Mouse (Mus musculus) kidney, embryonic 14.5 days (tissue): ENCODE data around the gene Ube2g1. TPM values are rescaled to one million over a fixed set of nuclear protein-coding genes. Genes with fewer than 3 reads are reported as not detected.

Experiments used
- ATAC-seq: fragments of 200-750 bp; cut with Nextera tagmentation; 2 replicates; pipeline ENCODE4 v1.8.0; 2017; ENCODE audit warnings: moderate number of reproducible peaks, mild to moderate bottlenecking, moderate TSS enrichment, moderate library complexity; ENCODE audit not compliant: low FRiP score, low TSS enrichment
- H3K27ac ChIP-seq: fragments of 300-500 bp; sonication (generic); 2 replicates; pipeline ENCODE4 v1.5.1; 2014; ENCODE audit warnings: low read depth, mild to moderate bottlenecking, low read length, moderate library complexity, mixed read lengths
- H3K27me3 ChIP-seq: fragments of 300-500 bp; sonication (generic); 2 replicates; pipeline ENCODE4 v1.6.1; 2014; ENCODE audit warnings: mild to moderate bottlenecking, low read length; ENCODE audit not compliant: control insufficient read depth, insufficient read depth
- H3K36me3 ChIP-seq: fragments of 300-500 bp; sonication (generic); 2 replicates; pipeline ENCODE4 v1.6.1; 2014; ENCODE audit warnings: low read length, mixed read lengths; ENCODE audit not compliant: control insufficient read depth, insufficient read depth
- H3K4me1 ChIP-seq: fragments of 300-500 bp; sonication (generic); 2 replicates; pipeline ENCODE4 v1.6.1; 2014; ENCODE audit warnings: low read length, mixed read lengths; ENCODE audit not compliant: control insufficient read depth, insufficient read depth
- H3K4me2 ChIP-seq: fragments of 300-500 bp; sonication (generic); replicated peaks from 2 replicates; pipeline ENCODE4 v1.6.1; 2014; ENCODE audit warnings: low read depth, mild to moderate bottlenecking, low read length
- H3K4me3 ChIP-seq: fragments of 300-500 bp; sonication (generic); 2 replicates; pipeline ENCODE4 v1.5.1; 2014; ENCODE audit warnings: mild to moderate bottlenecking, low read length
- H3K9ac ChIP-seq: fragments of 300-500 bp; sonication (generic); 2 replicates; pipeline ENCODE4 v1.6.1; 2014; ENCODE audit warnings: low read depth, mild to moderate bottlenecking, low read length, moderate library complexity
- H3K9me3 ChIP-seq: fragments of 300-500 bp; sonication (generic); 2 replicates; pipeline ENCODE4 v1.6.1; 2016; ENCODE audit warnings: low read length; ENCODE audit not compliant: control insufficient read depth
- WGBS: fragments of 180-500 bp; shearing (Covaris S2); extraction: QIAGEN DNeasy Blood & Tissue Kit; methylation state at CpG from one replicate; pipeline ENCODE4 v1.1.7; 2014; 5-methylcytosine and 5-hydroxymethylcytosine counted together
- microRNA-seq: library from miRNA; unstranded; fragments of <30 nt; microRNA quantifications from one replicate; pipeline ENCODE4, GENCODE M21; 2016
- polyA plus RNA-seq: library from polyadenylated mRNA; unstranded; fragments of >200 nt; fragmentation: Nextera tagmentation; extraction: Ambion mirVana; gene quantifications from 2 replicates; pipeline ENCODE4 v1.2.1, GENCODE M21; 2014

The Ube2g1 gene
- polyA plus RNA-seq, 1 experiment from 2014 or later, result 82.1 TPM

DNA sequence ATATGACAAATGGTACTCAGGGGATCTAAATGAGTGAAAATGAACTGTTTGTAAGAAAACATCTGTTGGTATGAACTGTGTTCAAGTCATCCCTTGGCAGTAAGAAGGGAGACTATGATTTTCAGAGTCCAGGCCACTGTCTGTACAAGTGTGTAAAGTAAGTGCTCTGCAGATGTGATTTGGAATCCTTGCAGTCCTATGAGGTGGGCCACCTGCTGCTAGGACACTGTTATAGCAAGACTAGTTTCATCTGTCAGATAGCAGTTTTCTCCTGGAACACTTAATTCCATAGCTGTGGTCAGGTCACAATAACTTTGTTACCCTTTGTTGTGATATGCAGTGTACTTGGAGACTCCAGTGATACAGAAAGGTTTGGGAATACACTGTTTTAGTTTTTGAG lies 118.9 kb downstream of the Ube2g1 start:
- Histone ChIP-seq H3K27ac (no peak overlapping the region), H3K36me3 (peaks cover 43% of the 10 kb centered on the region), H3K4me1 (no peaks in the 10 kb centered on the region)

DNA sequence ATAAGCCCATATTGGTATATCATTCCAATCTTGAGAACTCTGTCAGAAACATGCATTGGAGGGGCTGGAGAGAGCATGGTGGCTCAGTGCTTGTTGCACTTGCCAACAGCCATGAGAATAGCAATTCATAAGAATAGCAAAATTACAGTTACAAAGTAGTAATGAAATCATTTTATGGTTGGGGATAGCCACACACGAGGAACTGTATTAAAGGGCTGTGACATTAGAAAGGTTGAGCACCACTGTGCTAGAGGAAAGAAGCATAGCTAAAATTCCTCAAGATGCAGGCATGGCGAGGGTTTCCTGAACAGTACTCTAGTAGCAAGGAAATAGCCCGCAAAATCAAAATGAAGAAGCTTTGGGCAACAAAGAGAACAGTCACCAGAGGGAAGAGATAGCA lies 126.7 kb downstream of the Ube2g1 start:
- H3K36me3 ChIP-seq, result peaks cover 54% of the 10 kb centered on the region
- ATAC-seq, result no peak
- no peaks in the 10 kb centered on the region for H3K4me1 ChIP-seq
- no peak overlapping the region for H3K9ac ChIP-seq
- H3K9me3 ChIP-seq, result no peaks in the 10 kb centered on the region
- H3K27ac ChIP-seq, result no peak overlapping the region
- no peaks in the 10 kb centered on the region for H3K27me3 ChIP-seq
- H3K4me3 ChIP-seq, result no peak overlapping the region
- WGBS, result 86% methylated on average over 3 of the region's 3 CpGs
- no peak overlapping the region for H3K4me2 ChIP-seq

More for the DNA sequence above, 118.9 kb downstream of the Ube2g1 start:
- Histone ChIP-seq H3K4me3 (no peak overlapping the region), H3K9ac (no peak overlapping the region), H3K4me2 (no peak overlapping the region), H3K27me3 (no peaks in the 10 kb centered on the region), H3K9me3 (no peaks in the 10 kb centered on the region)
- ATAC-seq, result no peak

DNA sequence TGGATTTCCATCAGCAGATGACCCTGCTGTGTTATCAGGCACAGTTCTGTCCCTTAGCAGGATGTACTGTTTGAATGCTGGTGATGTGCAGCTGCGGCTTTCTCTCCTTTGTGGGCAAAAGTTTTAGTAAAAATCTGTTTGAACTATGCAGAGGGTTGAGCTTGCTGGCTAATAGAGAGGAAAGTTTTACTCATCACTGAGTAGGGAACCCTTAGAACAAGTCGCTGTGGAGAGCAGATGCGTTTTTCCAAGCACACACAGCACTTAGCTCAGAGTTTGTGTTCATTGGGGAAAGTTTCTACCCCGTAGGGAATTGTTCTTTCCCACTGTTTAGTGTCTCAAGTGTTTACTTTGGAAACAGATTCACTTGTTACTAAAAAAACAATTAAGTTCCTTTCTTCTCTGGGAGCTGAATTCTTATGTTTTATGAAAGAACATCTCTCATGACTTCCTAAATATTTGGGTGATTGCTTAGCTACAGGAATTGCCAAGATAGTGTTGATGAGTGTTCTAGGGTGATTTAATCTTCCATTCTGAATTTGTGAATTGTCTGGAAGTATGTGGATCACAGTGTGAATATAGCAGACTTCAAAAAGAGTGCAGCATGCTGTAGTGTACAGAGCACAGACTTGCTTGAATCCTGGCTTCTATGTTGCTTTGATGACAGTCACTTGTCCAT lies 127.9 kb downstream of the Ube2g1 start:
- no peaks in the 10 kb centered on the region for H3K27me3 ChIP-seq
- H3K36me3 ChIP-seq, result peaks cover 52% of the 10 kb centered on the region
- no peak overlapping the region for H3K9ac ChIP-seq
- H3K4me1 ChIP-seq, result no peaks in the 10 kb centered on the region
- WGBS, result 78% methylated on average over 4 of the region's 4 CpGs
- H3K4me2 ChIP-seq, result no peak overlapping the region
- ATAC-seq, result no peak
- no peak overlapping the region for H3K27ac ChIP-seq
- no peak overlapping the region for H3K4me3 ChIP-seq
- H3K9me3 ChIP-seq, result no peaks in the 10 kb centered on the region

- 88% methylated on average over 2 of the region's 2 CpGs for WGBS
- Histone ChIP-seq H3K36me3 (peaks cover 52% of the 10 kb centered on the region), H3K27me3 (no peaks in the 10 kb centered on the region), H3K9ac (no peak overlapping the region), H3K9me3 (no peaks in the 10 kb centered on the region), H3K4me3 (no peak overlapping the region), H3K4me1 (no peaks in the 10 kb centered on the region), H3K27ac (no peak overlapping the region), H3K4me2 (no peak overlapping the region)
- no peak for ATAC-seq
Observed at GRCm38 (mm10) chr11:72735519-72735860, 128.4 kb downstream of the Ube2g1 start.

Small RNA genes lying within 50 kb of the gene (microRNA-seq; reads per million reads assigned to microRNA genes)
- gene Gm25678, result not detected

Other genes starting within 250 kb of the Ube2g1 start
- 5.8 and 8.3 TPM in 2 replicates for gene Tekt1, start 244.8 kb upstream of the Ube2g1 start, polyA plus RNA-seq
- 30.0 and 56.1 TPM in 2 replicates for gene Smtnl2, start 195.6 kb upstream of the Ube2g1 start, polyA plus RNA-seq
- gene Ggt6, start 171.8 kb upstream of the Ube2g1 start, polyA plus RNA-seq, result 0.31 and 0.76 TPM in 2 replicates
- 129 and 173 TPM in 2 replicates for gene Mybbp1a, start 165.9 kb upstream of the Ube2g1 start, polyA plus RNA-seq
- 2.0 and 2.4 TPM in 2 replicates for gene Spns2, start 117.4 kb upstream of the Ube2g1 start, polyA plus RNA-seq
- gene Spns3, start 56.8 kb upstream of the Ube2g1 start, polyA plus RNA-seq, result 0.20 and 0.29 TPM in 2 replicates
- gene Ankfy1, start 82.7 kb downstream of the Ube2g1 start, polyA plus RNA-seq, result 13.4 and 35.3 TPM in 2 replicates
- gene Cyb5d2, start 188.9 kb downstream of the Ube2g1 start, polyA plus RNA-seq, result 4.4 and 5.5 TPM in 2 replicates
- 9.7 and 10.5 TPM in 2 replicates for gene Zzef1, start 188.9 kb downstream of the Ube2g1 start, polyA plus RNA-seq